Mouse (Mus musculus) mature B cell (primary cell): Measurements from ENCODE around the gene Ptgfrn.

Experiments used
- in situ Hi-C: fragments of 300-500 bp; cut with MboI; formaldehyde crosslinking; loops from 2 replicates; pipeline ENCODE4 v1.14.3; 2019

The Ptgfrn gene

GRCm38 (mm10) chr3:101037984-101038545 is 72.0 kb downstream of the Ptgfrn start:
- in situ Hi-C loops: no loop called here

- in situ Hi-C loops: no loop called here
Observed at GRCm38 (mm10) chr3:101036001-101036400, 74.1 kb downstream of the Ptgfrn start.

GRCm38 (mm10) chr3:101034509-101034908 is 75.6 kb downstream of the Ptgfrn start:
- in situ Hi-C loops: no loop called here

GRCm38 (mm10) chr3:101033644-101034043 is 76.4 kb downstream of the Ptgfrn start:
- in situ Hi-C loops: no loop called here

- in situ Hi-C loops: no loop called here
Observed at GRCm38 (mm10) chr3:101031456-101032142, 78.5 kb downstream of the Ptgfrn start.

- in situ Hi-C loops: no loop called here
Observed at GRCm38 (mm10) chr3:101030630-101031029, 79.4 kb downstream of the Ptgfrn start.

GRCm38 (mm10) chr3:101029339-101029738 is 80.7 kb downstream of the Ptgfrn start, which contains the start of gene Cd101:
TSS of gene Cd101 (minus strand) at chr3:101029556.
- in situ Hi-C loops: no loop called here

GRCm38 (mm10) chr3:101026741-101027140 is 83.3 kb downstream of the Ptgfrn start:
- in situ Hi-C loops: no loop called here

- in situ Hi-C loops: no loop called here
Observed at GRCm38 (mm10) chr3:101022967-101023366, 87.1 kb downstream of the Ptgfrn start.

- in situ Hi-C loops: no loop called here
Observed at GRCm38 (mm10) chr3:101021481-101022051, 88.5 kb downstream of the Ptgfrn start.

GRCm38 (mm10) chr3:101021073-101021472 is 89.0 kb downstream of the Ptgfrn start:
- in situ Hi-C loops: no loop called here

- in situ Hi-C loops: no loop called here
Observed at GRCm38 (mm10) chr3:101018494-101018893, 91.6 kb downstream of the Ptgfrn start.

- in situ Hi-C loops: no loop called here
Observed at GRCm38 (mm10) chr3:101016050-101016449, 94.0 kb downstream of the Ptgfrn start.

- in situ Hi-C loops: no loop called here
Observed at GRCm38 (mm10) chr3:101015254-101015653, 94.8 kb downstream of the Ptgfrn start.

GRCm38 (mm10) chr3:101013536-101013935 is 96.5 kb downstream of the Ptgfrn start:
- in situ Hi-C loops: no loop called here

GRCm38 (mm10) chr3:101013005-101013404 is 97.1 kb downstream of the Ptgfrn start:
- in situ Hi-C loops: no loop called here

- in situ Hi-C loops: no loop called here
Observed at GRCm38 (mm10) chr3:101012597-101012996, 97.5 kb downstream of the Ptgfrn start.

- in situ Hi-C loops: no loop called here
Observed at GRCm38 (mm10) chr3:101012131-101012571, 97.9 kb downstream of the Ptgfrn start.

- in situ Hi-C loops: no loop called here
Observed at GRCm38 (mm10) chr3:101011203-101011600, 98.9 kb downstream of the Ptgfrn start.

GRCm38 (mm10) chr3:101010589-101011202 is 99.4 kb downstream of the Ptgfrn start:
- in situ Hi-C loops: no loop called here

GRCm38 (mm10) chr3:101007112-101007782 is 102.8 kb downstream of the Ptgfrn start:
- in situ Hi-C loops: no loop called here

- in situ Hi-C loops: no loop called here
Observed at GRCm38 (mm10) chr3:101005392-101005791, 104.7 kb downstream of the Ptgfrn start.
